Mouse (Mus musculus): ENCODE results near the gene Fam186b. TPM values are rescaled to one million over a fixed set of nuclear protein-coding genes. Genes with fewer than 3 reads are reported as not detected.

Gene Fam186b
- total and polyA plus RNA-seq, 2 experiments from 2014 or later, result 0.22 TPM; not detected in 1

- Histone ChIP-seq H3K9me3 (replicated peaks; ENCODE audit: control insufficient read depth, low read length) (no peaks in the 10 kb centered on the region), H3K4me1 (ENCODE audit: control insufficient read depth, insufficient read depth) (no peaks in the 10 kb centered on the region), H3K27ac (ENCODE audit: low read depth) (no peak overlapping the region), H3K4me3 (ENCODE audit: low read depth, low read length) (no peak overlapping the region), H3K9ac (replicated peaks; ENCODE audit: low read depth, low read length) (no peak overlapping the region), H3K27me3 (ENCODE audit: control insufficient read depth, insufficient read depth, low read length) (peaks cover 52% of the 10 kb centered on the region), H3K36me3 (replicated peaks; ENCODE audit: control insufficient read depth, insufficient read depth, low read length) (no peaks in the 10 kb centered on the region), H3K4me2 (ENCODE audit: low read depth, low read length) (no peak overlapping the region)
- TF ChIP-seq EP300 (IDR thresholded peaks at IDR 0.05; ENCODE audit: low read depth), result no peak
- TF ChIP-seq CTCF (IDR thresholded peaks at IDR 0.05; ENCODE audit: low read depth), result no peak
- 71% methylated on average over 10 of the region's 10 CpGs for WGBS
- ATAC-seq (ENCODE audit: insufficient read depth, low read depth) (no peak), DNase-seq (ENCODE audit: low spot score) (no peak)
Observed at GRCm38 (mm10) chr15:99231998-99232397, 63.7 kb downstream of the Fam186b start.

- ATAC-seq (ENCODE audit: insufficient read depth, low read depth) (no peak), DNase-seq (ENCODE audit: low spot score) (no peak)
- Histone ChIP-seq H3K4me1 (ENCODE audit: control insufficient read depth, insufficient read depth) (peaks cover 4% of the 10 kb centered on the region; the same call in 1 of the 2 replicates), H3K9me3 (replicated peaks; ENCODE audit: control insufficient read depth, low read length) (no peaks in the 10 kb centered on the region), H3K27me3 (ENCODE audit: control insufficient read depth, insufficient read depth, low read length) (peaks cover 93% of the 10 kb centered on the region), H3K27ac (ENCODE audit: low read depth) (no peak overlapping the region), H3K9ac (replicated peaks; ENCODE audit: low read depth, low read length) (no peak overlapping the region), H3K36me3 (replicated peaks; ENCODE audit: control insufficient read depth, insufficient read depth, low read length) (no peaks in the 10 kb centered on the region), H3K4me2 (ENCODE audit: low read depth, low read length) (no peak overlapping the region), H3K4me3 (ENCODE audit: low read depth, low read length) (no peak overlapping the region)
- 30% methylated on average over 14 of the region's 14 CpGs for WGBS
- TF ChIP-seq CTCF (IDR thresholded peaks at IDR 0.05; ENCODE audit: low read depth) (no peak), EP300 (IDR thresholded peaks at IDR 0.05; ENCODE audit: low read depth) (no peak)
Observed at GRCm38 (mm10) chr15:99226090-99226489, 69.6 kb downstream of the Fam186b start.

GRCm38 (mm10) chr15:99225081-99225810 lies 70.4 kb downstream of the Fam186b start:
- Histone ChIP-seq H3K9ac (replicated peaks; ENCODE audit: low read depth, low read length) (no peak overlapping the region), H3K9me3 (replicated peaks; ENCODE audit: control insufficient read depth, low read length) (no peaks in the 10 kb centered on the region), H3K27ac (ENCODE audit: low read depth) (no peak overlapping the region), H3K27me3 (ENCODE audit: control insufficient read depth, insufficient read depth, low read length) (peaks cover 96% of the 10 kb centered on the region), H3K4me3 (ENCODE audit: low read depth, low read length) (peak overlapping the region; percentile 55), H3K4me1 (ENCODE audit: control insufficient read depth, insufficient read depth) (peaks cover 4% of the 10 kb centered on the region; the same call in 1 of the 2 replicates), H3K36me3 (replicated peaks; ENCODE audit: control insufficient read depth, insufficient read depth, low read length) (no peaks in the 10 kb centered on the region), H3K4me2 (ENCODE audit: low read depth, low read length) (peak overlapping the region; percentile 79)
- 1% methylated on average over 22 of the region's 22 CpGs for WGBS
- no peak for ATAC-seq (ENCODE audit: insufficient read depth, low read depth)
- no peak for TF ChIP-seq EP300 (IDR thresholded peaks at IDR 0.05; ENCODE audit: low read depth)
- TF ChIP-seq CTCF (IDR thresholded peaks at IDR 0.05; ENCODE audit: low read depth), result no peak
- no peak for DNase-seq (ENCODE audit: low spot score)

- TF ChIP-seq CTCF (IDR thresholded peaks at IDR 0.05; ENCODE audit: low read depth) (no peak), EP300 (IDR thresholded peaks at IDR 0.05; ENCODE audit: low read depth) (no peak)
- Histone ChIP-seq H3K4me2 (ENCODE audit: low read depth, low read length) (peak within 1 kb of the TSS; percentile 79), H3K27me3 (ENCODE audit: control insufficient read depth, insufficient read depth, low read length) (peaks cover 96% of the 10 kb centered on the region), H3K36me3 (replicated peaks; ENCODE audit: control insufficient read depth, insufficient read depth, low read length) (no peaks in the 10 kb centered on the region), H3K9ac (replicated peaks; ENCODE audit: low read depth, low read length) (peak within 1 kb of the TSS; percentile 48; the same call in 1 of the 2 replicates), H3K9me3 (replicated peaks; ENCODE audit: control insufficient read depth, low read length) (no peaks in the 10 kb centered on the region), H3K4me3 (ENCODE audit: low read depth, low read length) (peak within 1 kb of the TSS; percentile 55), H3K4me1 (ENCODE audit: control insufficient read depth, insufficient read depth) (peaks cover 4% of the 10 kb centered on the region; the same call in 1 of the 2 replicates), H3K27ac (ENCODE audit: low read depth) (no peak within 1 kb of the TSS)
- DNase-seq (ENCODE audit: low spot score), result peak; percentile 36
- ATAC-seq (ENCODE audit: insufficient read depth, low read depth), result peak; percentile 34
- WGBS, result under 1% methylated on average over 53 of the region's 66 CpGs
Observed at GRCm38 (mm10) chr15:99224208-99224911, 71.3 kb downstream of the Fam186b start, which contains the start of gene Kcnh3. Gene Kcnh3 (plus strand): TSS chr15:99224861.

- Histone ChIP-seq H3K4me2 (ENCODE audit: low read depth, low read length) (peak overlapping the region; percentile 79), H3K27ac (ENCODE audit: low read depth) (no peak overlapping the region), H3K9ac (replicated peaks; ENCODE audit: low read depth, low read length) (peak overlapping the region; percentile 48; the same call in 1 of the 2 replicates), H3K36me3 (replicated peaks; ENCODE audit: control insufficient read depth, insufficient read depth, low read length) (no peaks in the 10 kb centered on the region), H3K9me3 (replicated peaks; ENCODE audit: control insufficient read depth, low read length) (no peaks in the 10 kb centered on the region), H3K27me3 (ENCODE audit: control insufficient read depth, insufficient read depth, low read length) (peaks cover 92% of the 10 kb centered on the region), H3K4me1 (ENCODE audit: control insufficient read depth, insufficient read depth) (peaks cover 4% of the 10 kb centered on the region; the same call in 1 of the 2 replicates), H3K4me3 (ENCODE audit: low read depth, low read length) (peak overlapping the region; percentile 55)
- no peak for TF ChIP-seq EP300 (IDR thresholded peaks at IDR 0.05; ENCODE audit: low read depth)
- no peak for TF ChIP-seq CTCF (IDR thresholded peaks at IDR 0.05; ENCODE audit: low read depth)
- DNase-seq (ENCODE audit: low spot score) (no peak), ATAC-seq (ENCODE audit: insufficient read depth, low read depth) (no peak)
- 1% methylated on average over 45 of the region's 46 CpGs for WGBS
Observed at GRCm38 (mm10) chr15:99223585-99224207, 72.0 kb downstream of the Fam186b start.
